Comparison of ENCODE assay signal across 10 mouse cellular contexts in genomic region chr12:102202901-102203300, GRCm38 (mm10).
DNase-seq lines count a peak whose midpoint lies in the region; ATAC-seq lines count a peak whose summit lies in the region.
"Had no signal": no experiment of that assay in that cellular context is flagged by ENCODE, and none has a peak within 500 bp of the region (broad histone marks: within the 10 kb centered on the region; RNA-seq: fewer than 3 reads in every experiment).

No protein-coding gene starts in this region.

- no peak for ATAC-seq in heart, embryonic 12.5 days (ENCODE audit: insufficient number of reproducible peaks, low FRiP score)
- peak; percentile 54 for ATAC-seq in hindbrain, embryonic 14.5 days (ENCODE audit: low FRiP score)
- peak; percentile 52; the same call in 1 of the 2 replicates for ATAC-seq in midbrain, embryonic 15.5 days (replicated peaks)
- no peak for ATAC-seq in liver, embryonic 11.5 days (replicated peaks; ENCODE audit: low FRiP score)

- 62% methylated on average over 9 of the region's 9 CpGs for WGBS in heart, embryonic 12.5 days
- WGBS in embryonic facial prominence, embryonic 10.5 days, result 35% methylated on average over 9 of the region's 9 CpGs
- WGBS in hindbrain, embryonic 14.5 days, result 38% methylated on average over 9 of the region's 9 CpGs
- 33% methylated on average over 9 of the region's 9 CpGs for WGBS in midbrain, embryonic 15.5 days
- WGBS in liver, embryonic 11.5 days, result 72% methylated on average over 9 of the region's 9 CpGs

- no peak overlapping the region for H3K4me3 ChIP-seq in heart, embryonic 12.5 days
- H3K4me3 ChIP-seq in embryonic facial prominence, embryonic 10.5 days, result no peak overlapping the region
- no peak overlapping the region for H3K4me3 ChIP-seq in hindbrain, embryonic 14.5 days (replicated peaks; ENCODE audit: low read length)
- H3K4me3 ChIP-seq in midbrain, embryonic 15.5 days, result no peak overlapping the region
- H3K4me3 ChIP-seq in liver, embryonic 11.5 days (ENCODE audit: low read depth, low read length), result no peak overlapping the region
- H3K4me3 ChIP-seq: embryonic facial prominence, embryonic 15.5 days had no signal

- no peaks in the 10 kb centered on the region for H3K9me3 ChIP-seq in heart, embryonic 12.5 days (replicated peaks)
- no peaks in the 10 kb centered on the region for H3K9me3 ChIP-seq in embryonic facial prominence, embryonic 10.5 days
- H3K9me3 ChIP-seq in hindbrain, embryonic 14.5 days (ENCODE audit: control insufficient read depth, low read length), result no peaks in the 10 kb centered on the region
- H3K9me3 ChIP-seq in midbrain, embryonic 15.5 days, result no peaks in the 10 kb centered on the region
- no peaks in the 10 kb centered on the region for H3K9me3 ChIP-seq in liver, embryonic 11.5 days (ENCODE audit: control insufficient read depth, low read length)
- H3K9me3 ChIP-seq: embryonic facial prominence, embryonic 15.5 days had no signal

- H3K36me3 ChIP-seq in heart, embryonic 12.5 days, result no peaks in the 10 kb centered on the region
- no peaks in the 10 kb centered on the region for H3K36me3 ChIP-seq in embryonic facial prominence, embryonic 10.5 days (replicated peaks)
- no peaks in the 10 kb centered on the region for H3K36me3 ChIP-seq in hindbrain, embryonic 14.5 days (replicated peaks; ENCODE audit: control insufficient read depth, insufficient read depth)
- H3K36me3 ChIP-seq in midbrain, embryonic 15.5 days (replicated peaks), result no peaks in the 10 kb centered on the region
- H3K36me3 ChIP-seq in liver, embryonic 11.5 days (ENCODE audit: control insufficient read depth, insufficient read depth, low read length), result no peaks in the 10 kb centered on the region
- H3K36me3 ChIP-seq: embryonic facial prominence, embryonic 15.5 days had no signal

- H3K9ac ChIP-seq in heart, embryonic 12.5 days, result no peak overlapping the region
- H3K9ac ChIP-seq in hindbrain, embryonic 14.5 days, result no peak overlapping the region
- no peak overlapping the region for H3K9ac ChIP-seq in midbrain, embryonic 15.5 days
- no peak overlapping the region for H3K9ac ChIP-seq in liver, embryonic 11.5 days (ENCODE audit: low read depth, low read length)
- H3K9ac ChIP-seq: embryonic facial prominence, embryonic 15.5 days; liver, embryonic 14.5 days had no signal

- peaks cover 5% of the 10 kb centered on the region; the same call in 1 of the 2 replicates for H3K4me1 ChIP-seq in heart, embryonic 12.5 days (replicated peaks)
- peaks cover 10% of the 10 kb centered on the region for H3K4me1 ChIP-seq in embryonic facial prominence, embryonic 10.5 days
- H3K4me1 ChIP-seq in hindbrain, embryonic 14.5 days (replicated peaks; ENCODE audit: control insufficient read depth, insufficient read depth, low read length), result peaks cover 7% of the 10 kb centered on the region; the same call in 1 of the 2 replicates
- peaks cover 14% of the 10 kb centered on the region for H3K4me1 ChIP-seq in midbrain, embryonic 15.5 days
- no peaks in the 10 kb centered on the region for H3K4me1 ChIP-seq in liver, embryonic 11.5 days (replicated peaks; ENCODE audit: control insufficient read depth, insufficient read depth, low read length)

- peak; percentile 98 for DNase-seq in heart, adult 11 months
- peak; percentile 90 for DNase-seq in Muller cell, postnatal 12 days (ENCODE audit: inconsistent ontology term)
- DNase-seq in embryonic facial prominence, embryonic 10.5 days (ENCODE audit: low spot score), result peak; percentile 52
- DNase-seq in hindbrain, embryonic 14.5 days (ENCODE audit: low spot score), result no peak
- no peak for DNase-seq in right cerebral cortex, postnatal 10 days (ENCODE audit: low spot score in 2 of 2)
- no peak for DNase-seq in liver, embryonic 11.5 days (ENCODE audit: low spot score)

- H3K4me2 ChIP-seq in heart, embryonic 12.5 days, result no peak overlapping the region
- H3K4me2 ChIP-seq in hindbrain, embryonic 14.5 days (replicated peaks), result no peak overlapping the region
- H3K4me2 ChIP-seq in midbrain, embryonic 15.5 days, result no peak overlapping the region
- no peak overlapping the region for H3K4me2 ChIP-seq in liver, embryonic 11.5 days
- H3K4me2 ChIP-seq: embryonic facial prominence, embryonic 15.5 days had no signal

- no peaks in the 10 kb centered on the region for H3K27me3 ChIP-seq in heart, embryonic 12.5 days (replicated peaks)
- H3K27me3 ChIP-seq in embryonic facial prominence, embryonic 10.5 days (replicated peaks; ENCODE audit: low read depth, poor library complexity, severe bottlenecking), result no peaks in the 10 kb centered on the region
- no peaks in the 10 kb centered on the region for H3K27me3 ChIP-seq in hindbrain, embryonic 14.5 days (ENCODE audit: control insufficient read depth, insufficient read depth, low read length)
- no peaks in the 10 kb centered on the region for H3K27me3 ChIP-seq in midbrain, embryonic 15.5 days (replicated peaks)
- H3K27me3 ChIP-seq in liver, embryonic 11.5 days (replicated peaks; ENCODE audit: control insufficient read depth, insufficient read depth, low read length), result peaks cover 2% of the 10 kb centered on the region
- H3K27me3 ChIP-seq: embryonic facial prominence, embryonic 15.5 days had no signal

- no peak overlapping the region for H3K27ac ChIP-seq in heart, embryonic 12.5 days (ENCODE audit: poor library complexity, severe bottlenecking)
- H3K27ac ChIP-seq in embryonic facial prominence, embryonic 10.5 days (replicated peaks), result 0 out of 2 replicates have a peak overlapping the region, but pooled peaks have one; percentile 44
- H3K27ac ChIP-seq in hindbrain, embryonic 14.5 days, result no peak overlapping the region
- H3K27ac ChIP-seq in midbrain, embryonic 15.5 days, result no peak overlapping the region
- H3K27ac ChIP-seq in liver, embryonic 11.5 days (ENCODE audit: low read depth, low read length), result no peak overlapping the region
- H3K27ac ChIP-seq: embryonic facial prominence, embryonic 15.5 days; liver, embryonic 14.5 days had no signal

Comparison
In these comparisons a context has a peak if more than half of its experiments do, and no peak if none do; other contexts are left out.
1. DNase-seq: peak in heart, adult 11 months (single experiment), Muller cell, postnatal 12 days (single experiment) and embryonic facial prominence, embryonic 10.5 days (single experiment); none in hindbrain, embryonic 14.5 days (single experiment), right cerebral cortex, postnatal 10 days (0 of 2) and liver, embryonic 11.5 days (single experiment).
2. ATAC-seq: peak in hindbrain, embryonic 14.5 days (single experiment) and midbrain, embryonic 15.5 days (single experiment); none in heart, embryonic 12.5 days (single experiment) and liver, embryonic 11.5 days (single experiment).